ENCODE assay signal across 11 mouse cellular contexts in the genomic region with DNA sequence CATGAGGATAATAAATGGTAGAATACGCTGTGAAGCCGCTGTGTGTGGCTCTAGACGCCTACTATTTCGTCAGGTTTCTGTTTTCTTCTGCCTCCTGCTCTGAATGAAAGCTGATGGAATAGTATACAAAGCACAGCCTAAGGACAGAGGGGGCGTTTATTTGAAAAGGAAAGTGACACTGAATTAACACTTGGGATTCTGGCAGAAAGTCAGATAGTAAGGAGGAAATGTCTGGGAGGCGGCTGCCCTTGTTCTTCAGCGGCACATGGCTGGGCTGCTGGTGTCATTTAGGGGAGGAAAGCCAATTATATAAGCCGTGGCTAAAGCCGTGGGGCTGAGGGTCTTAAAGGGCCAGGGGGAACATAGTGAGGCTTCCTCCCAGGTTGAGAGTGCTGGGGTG. TPM values are rescaled to one million over a fixed set of nuclear protein-coding genes. Genes with fewer than 3 reads are reported as not detected.
A peak's percentile ranks its signal among the peaks of the same experiment; 100 is the strongest.
DNase-seq lines count a peak whose midpoint lies in the region; ATAC-seq and TF ChIP-seq lines count a peak whose summit lies in the region.
"Had no signal": no experiment of that assay in that cellular context is flagged by ENCODE, and none has a peak within 500 bp of the region (broad histone marks: within the 10 kb centered on the region; RNA-seq: fewer than 3 reads in every experiment).

No protein-coding gene starts in this region.

- no peaks in the 10 kb centered on the region for H3K9me3 ChIP-seq in lung, embryonic 14.5 days (ENCODE audit: low read depth, low read length)
- H3K9me3 ChIP-seq in midbrain, embryonic 10.5 days (replicated peaks): no peaks in the 10 kb centered on the region
- H3K9me3 ChIP-seq: heart, embryonic 10.5 days; limb, embryonic 13.5 days; lung, embryonic 15.5 days had no signal

- no peak overlapping the region for H3K4me3 ChIP-seq in lung, embryonic 14.5 days (ENCODE audit: low read depth, low read length)
- H3K4me3 ChIP-seq in midbrain, embryonic 10.5 days: no peak overlapping the region
- H3K4me3 ChIP-seq: heart, embryonic 10.5 days; limb, embryonic 13.5 days; lung, embryonic 15.5 days had no signal

- no peak overlapping the region for H3K27ac ChIP-seq in lung, embryonic 14.5 days (ENCODE audit: low read depth)
- H3K27ac ChIP-seq in midbrain, embryonic 10.5 days (replicated peaks): peak overlapping the region; percentile 42; the same call in 1 of the 2 replicates
- H3K27ac ChIP-seq: heart, embryonic 10.5 days; limb, embryonic 13.5 days; lung, embryonic 15.5 days had no signal

- no peak overlapping the region for H3K9ac ChIP-seq in lung, embryonic 14.5 days
- H3K9ac ChIP-seq: limb, embryonic 13.5 days; lung, embryonic 15.5 days had no signal

- no peaks in the 10 kb centered on the region for H3K4me1 ChIP-seq in lung, embryonic 14.5 days (ENCODE audit: insufficient read depth)
- peaks cover 27% of the 10 kb centered on the region for H3K4me1 ChIP-seq in midbrain, embryonic 10.5 days
- H3K4me1 ChIP-seq: lung, embryonic 15.5 days had no signal

- no peak overlapping the region for H3K4me2 ChIP-seq in lung, embryonic 14.5 days
- H3K4me2 ChIP-seq: limb, embryonic 13.5 days; lung, embryonic 15.5 days had no signal

- WGBS in lung, embryonic 14.5 days: 32% methylated on average over 9 of the region's 9 CpGs
- WGBS in midbrain, embryonic 10.5 days: 58% methylated on average over 9 of the region's 9 CpGs

- TF ChIP-seq CTCF in lung, embryonic 14.5 days (IDR thresholded peaks at IDR 0.05; ENCODE audit: low read depth): no peak

- H3K27me3 ChIP-seq in lung, embryonic 14.5 days (ENCODE audit: insufficient read depth, low read length): no peaks in the 10 kb centered on the region
- no peaks in the 10 kb centered on the region for H3K27me3 ChIP-seq in midbrain, embryonic 10.5 days (ENCODE audit: low read depth, poor library complexity, severe bottlenecking)
- H3K27me3 ChIP-seq: limb, embryonic 13.5 days; lung, embryonic 15.5 days had no signal

- DNase-seq in cerebellum, adult 9-10 months: peak; percentile 33
- DNase-seq in cerebellum, postnatal 4 days (ENCODE audit: low spot score in 2 of 2): no peak
- DNase-seq in lung, embryonic 14.5 days: peak; percentile 9
- DNase-seq in lung, postnatal 25 days (ENCODE audit: low spot score): no peak
- DNase-seq in midbrain, embryonic 10.5 days (ENCODE audit: low spot score): no peak
- no peak for DNase-seq in thymus, postnatal 36 days
- no peak for DNase-seq in ovary, adult 18-20 months (ENCODE audit: low spot score)
- DNase-seq in urinary bladder, postnatal 4 days (ENCODE audit: low spot score in 2 of 2): no peak

- H3K36me3 ChIP-seq in lung, embryonic 14.5 days (ENCODE audit: insufficient read depth): peaks cover 17% of the 10 kb centered on the region; the same call in 1 of the 2 replicates
- H3K36me3 ChIP-seq in midbrain, embryonic 10.5 days: peaks cover 18% of the 10 kb centered on the region

- no peak for ATAC-seq in lung, embryonic 14.5 days (ENCODE audit: insufficient read depth)

RNA-seq across cellular contexts. Expression of gene Lrrc4, which starts 36.2 kb away (rescaled TPM):
- polyA plus RNA-seq in lung, embryonic 14.5 days (2014; fragmentation: Nextera tagmentation; extraction: Ambion mirVana): 0.47 and 0.63 TPM in 2 replicates
- polyA plus RNA-seq in midbrain, embryonic 10.5 days (2016; fragmentation: Nextera tagmentation; extraction: Ambion mirVana): 1.5 and 2.3 TPM in 2 replicates

Comparison
In these comparisons a context has a peak if more than half of its experiments do, and no peak if none do; other contexts are left out.
1. DNase-seq: peak in cerebellum, adult 9-10 months (single experiment) and lung, embryonic 14.5 days (single experiment); none in cerebellum, postnatal 4 days (0 of 2), lung, postnatal 25 days (single experiment), midbrain, embryonic 10.5 days (single experiment), thymus, postnatal 36 days (0 of 2), ovary, adult 18-20 months (single experiment) and urinary bladder, postnatal 4 days (0 of 2).